Mouse (Mus musculus) heart, embryonic 16.5 days (tissue): ENCODE results near the gene Ank3. TPM values are rescaled to one million over a fixed set of nuclear protein-coding genes. Genes with fewer than 3 reads are reported as not detected.

Experiments
- ATAC-seq: fragments of 200-750 bp; cut with Nextera tagmentation; replicated peaks from 2 replicates; pipeline ENCODE4 v1.8.0; 2017; ENCODE audit warnings: moderate number of reproducible peaks; ENCODE audit not compliant: insufficient read depth, low FRiP score; ENCODE audit errors: extremely low read depth
- H3K27ac ChIP-seq: fragments of 300-500 bp; sonication (generic); 2 replicates; pipeline ENCODE4 v1.5.1; 2014; ENCODE audit warnings: mild to moderate bottlenecking, low read length, control low read depth, moderate library complexity
- H3K27me3 ChIP-seq: fragments of 300-500 bp; sonication (generic); 2 replicates; pipeline ENCODE4 v1.6.1; 2014; ENCODE audit warnings: low read length, mixed read lengths; ENCODE audit not compliant: control insufficient read depth, insufficient read depth
- H3K36me3 ChIP-seq: fragments of 300-500 bp; sonication (generic); 2 replicates; pipeline ENCODE4 v1.6.1; 2014; ENCODE audit not compliant: control insufficient read depth, insufficient read depth
- H3K4me1 ChIP-seq: fragments of 300-500 bp; sonication (generic); 2 replicates; pipeline ENCODE4 v1.6.1; 2014; ENCODE audit warnings: low read length, mixed read lengths; ENCODE audit not compliant: control insufficient read depth, insufficient read depth
- H3K4me2 ChIP-seq: fragments of 300-500 bp; sonication (generic); 2 replicates; pipeline ENCODE4 v1.6.1; 2014; ENCODE audit warnings: low read depth, mild to moderate bottlenecking, control low read depth, low read length
- H3K4me3 ChIP-seq: fragments of 300-500 bp; sonication (generic); 2 replicates; pipeline ENCODE4 v1.5.1; 2014; ENCODE audit warnings: mild to moderate bottlenecking, control low read depth, low read length
- H3K9ac ChIP-seq: fragments of 300-500 bp; sonication (generic); 2 replicates; pipeline ENCODE4 v1.6.1; 2014; ENCODE audit warnings: low read length, control low read depth
- H3K9me3 ChIP-seq: fragments of 300-500 bp; sonication (generic); replicated peaks from 2 replicates; pipeline ENCODE4 v1.6.1; 2016; ENCODE audit warnings: low read length; ENCODE audit not compliant: control insufficient read depth
- WGBS: fragments of 180-500 bp; shearing (Covaris S2); extraction: QIAGEN DNeasy Blood & Tissue Kit; methylation state at CpG from one replicate; pipeline ENCODE4 v1.1.7; 2014; 5-methylcytosine and 5-hydroxymethylcytosine counted together
- polyA plus RNA-seq: library from polyadenylated mRNA; unstranded; fragments of >200 nt; fragmentation: Nextera tagmentation; extraction: Ambion mirVana; gene quantifications from 2 replicates; pipeline ENCODE4 v1.2.1, GENCODE M21; 2015

Ank3 gene
- polyA plus RNA-seq, 1 experiment from 2014 or later = 33.2 TPM

GRCm38 (mm10) chr10:70022596-70022995 is 624.0 kb downstream of the Ank3 start:
- no peak for ATAC-seq
- Histone ChIP-seq H3K27me3 (no peaks in the 10 kb centered on the region), H3K4me1 (no peaks in the 10 kb centered on the region), H3K36me3 (peaks cover 4% of the 10 kb centered on the region; the same call in 1 of the 2 replicates), H3K27ac (no peak overlapping the region), H3K4me2 (no peak overlapping the region), H3K4me3 (no peak overlapping the region), H3K9me3 (no peaks in the 10 kb centered on the region), H3K9ac (no peak overlapping the region)
- WGBS = 36% methylated on average over 5 of the region's 5 CpGs

DNA sequence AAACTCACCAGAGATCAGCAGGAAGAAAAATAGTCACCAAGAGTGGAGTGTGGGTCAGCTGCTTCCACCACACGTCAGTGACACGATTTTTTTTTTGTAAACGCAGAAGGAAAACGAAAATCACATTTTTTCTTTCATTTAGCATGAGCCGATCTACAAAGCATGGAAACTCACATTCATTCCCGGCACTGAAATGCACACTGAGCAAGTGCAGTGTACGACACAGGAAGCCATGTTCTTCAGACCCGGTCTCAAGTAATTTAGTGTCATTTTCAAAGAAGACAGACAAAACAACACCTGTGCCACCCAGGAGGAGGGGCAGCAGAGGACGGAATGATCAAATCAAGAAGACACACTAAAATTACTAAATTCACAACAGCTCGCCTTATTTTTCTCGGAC is 625.3 kb downstream of the Ank3 start:
- ATAC-seq = no peak
- 86% methylated on average over 11 of the region's 11 CpGs for WGBS
- no peak overlapping the region for H3K9ac ChIP-seq
- no peak overlapping the region for H3K4me3 ChIP-seq
- H3K27me3 ChIP-seq = no peaks in the 10 kb centered on the region
- H3K27ac ChIP-seq = no peak overlapping the region
- H3K9me3 ChIP-seq = no peaks in the 10 kb centered on the region
- peaks cover 4% of the 10 kb centered on the region; the same call in 1 of the 2 replicates for H3K36me3 ChIP-seq
- H3K4me1 ChIP-seq = no peaks in the 10 kb centered on the region
- H3K4me2 ChIP-seq = no peak overlapping the region

- no peaks in the 10 kb centered on the region for H3K9me3 ChIP-seq
- H3K4me1 ChIP-seq = no peaks in the 10 kb centered on the region
- H3K27me3 ChIP-seq = no peaks in the 10 kb centered on the region
- no peak overlapping the region for H3K4me2 ChIP-seq
- WGBS = 74% methylated on average over 8 of the region's 8 CpGs
- H3K9ac ChIP-seq = no peak overlapping the region
- H3K36me3 ChIP-seq = no peaks in the 10 kb centered on the region; the same call in 1 of the 2 replicates
- no peak for ATAC-seq
- H3K27ac ChIP-seq = no peak overlapping the region
- H3K4me3 ChIP-seq = no peak overlapping the region
These were observed 633.4 kb downstream of the Ank3 start for GRCm38 (mm10) chr10:70031942-70032341.

DNA sequence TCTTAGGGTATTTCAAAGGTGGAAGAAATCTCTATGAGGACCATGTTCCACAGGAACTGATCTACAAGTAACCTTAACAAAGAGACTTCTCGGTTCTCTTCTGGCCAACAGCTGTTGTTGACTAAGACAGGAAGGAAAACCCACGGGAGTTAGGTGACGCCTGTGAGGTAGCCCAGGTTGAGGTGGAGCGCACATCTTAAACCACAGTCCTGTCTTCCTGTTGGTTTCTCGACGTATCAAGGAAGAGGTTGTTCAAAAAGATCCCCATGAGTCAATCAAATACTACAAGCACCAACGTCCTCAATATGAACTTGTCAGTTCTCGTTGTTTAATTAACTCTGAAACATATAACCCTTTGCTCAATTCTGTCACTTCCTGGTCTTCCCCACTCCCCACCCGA is 634.4 kb downstream of the Ank3 start:
- no peak for ATAC-seq
- Histone ChIP-seq H3K4me3 (no peak overlapping the region), H3K9me3 (no peaks in the 10 kb centered on the region), H3K4me1 (no peaks in the 10 kb centered on the region), H3K27ac (no peak overlapping the region), H3K4me2 (no peak overlapping the region), H3K9ac (no peak overlapping the region), H3K36me3 (no peaks in the 10 kb centered on the region), H3K27me3 (no peaks in the 10 kb centered on the region)
- 85% methylated on average over 9 of the region's 9 CpGs for WGBS

- Histone ChIP-seq H3K27ac (no peak overlapping the region), H3K9ac (no peak overlapping the region), H3K4me3 (no peak overlapping the region), H3K4me2 (no peak overlapping the region), H3K4me1 (no peaks in the 10 kb centered on the region), H3K9me3 (no peaks in the 10 kb centered on the region), H3K27me3 (no peaks in the 10 kb centered on the region), H3K36me3 (no peaks in the 10 kb centered on the region)
- ATAC-seq = no peak
- whole genome bisulfite sequencing = 71% methylated on average over 3 of the region's 3 CpGs
These were observed 635.3 kb downstream of the Ank3 start for GRCm38 (mm10) chr10:70033856-70034255.

- Histone ChIP-seq H3K4me1 (no peaks in the 10 kb centered on the region), H3K36me3 (no peaks in the 10 kb centered on the region), H3K9me3 (no peaks in the 10 kb centered on the region), H3K4me3 (no peak overlapping the region), H3K27me3 (no peaks in the 10 kb centered on the region), H3K4me2 (no peak overlapping the region), H3K27ac (no peak overlapping the region), H3K9ac (no peak overlapping the region)
- ATAC-seq = peak; percentile 37; the same call in 1 of the 2 replicates
- WGBS = 64% methylated on average over 17 of the region's 17 CpGs
These were observed 641.3 kb downstream of the Ank3 start for GRCm38 (mm10) chr10:70039871-70040291.

DNA sequence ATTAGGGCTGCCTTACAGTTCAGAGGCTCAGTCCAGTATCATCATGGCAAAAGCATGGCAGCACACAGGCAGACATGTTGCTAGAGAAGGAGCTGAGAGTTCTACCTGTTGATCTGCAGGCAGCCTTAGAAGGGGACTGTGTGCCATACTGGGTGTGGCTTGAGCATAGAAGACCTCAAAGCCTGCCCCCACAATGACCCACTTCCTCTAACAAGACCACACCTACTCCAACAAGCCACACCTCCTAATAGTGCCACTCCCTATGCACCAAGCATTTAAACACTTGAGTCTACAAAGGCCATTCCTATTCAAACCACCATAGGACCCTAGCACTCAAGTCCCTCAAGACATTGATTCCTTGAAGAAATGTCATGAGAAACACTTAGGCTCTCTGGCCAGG is 643.0 kb downstream of the Ank3 start:
- no peak for ATAC-seq
- H3K27ac ChIP-seq = no peak overlapping the region
- H3K27me3 ChIP-seq = no peaks in the 10 kb centered on the region

DNA sequence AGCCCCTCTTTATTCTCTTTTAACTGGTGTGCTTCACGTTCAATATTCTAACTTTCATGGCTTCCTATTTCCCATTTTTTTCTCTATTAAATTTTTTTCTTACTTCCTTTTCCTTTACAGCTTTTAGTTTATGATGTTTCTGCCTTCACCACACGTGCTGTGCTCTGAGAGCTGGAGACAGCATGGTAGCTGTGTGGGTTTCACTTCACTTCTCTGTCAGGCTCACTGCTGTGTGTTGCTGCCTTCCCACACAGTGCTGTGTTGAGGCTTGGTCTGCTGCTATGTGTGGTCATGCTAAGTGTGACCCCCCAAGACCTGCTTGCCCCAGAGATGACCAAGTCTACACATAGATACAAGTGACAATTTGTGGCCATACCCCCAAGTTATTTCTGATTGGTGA is 647.1 kb downstream of the Ank3 start:
- H3K27me3 ChIP-seq = no peaks in the 10 kb centered on the region
- H3K4me3 ChIP-seq = no peak overlapping the region
- no peak overlapping the region for H3K27ac ChIP-seq
- WGBS = 76% methylated on average over 2 of the region's 2 CpGs
- no peak for ATAC-seq
- no peak overlapping the region for H3K9ac ChIP-seq
- H3K36me3 ChIP-seq = no peaks in the 10 kb centered on the region
- H3K4me2 ChIP-seq = no peak overlapping the region
- H3K4me1 ChIP-seq = no peaks in the 10 kb centered on the region
- no peaks in the 10 kb centered on the region for H3K9me3 ChIP-seq

More for the DNA sequence above, 643.0 kb downstream of the Ank3 start:
- no peaks in the 10 kb centered on the region for H3K9me3 ChIP-seq
- H3K36me3 ChIP-seq = no peaks in the 10 kb centered on the region
- H3K9ac ChIP-seq = no peak overlapping the region
- no peak overlapping the region for H3K4me2 ChIP-seq
- H3K4me3 ChIP-seq = no peak overlapping the region
- H3K4me1 ChIP-seq = no peaks in the 10 kb centered on the region

DNA sequence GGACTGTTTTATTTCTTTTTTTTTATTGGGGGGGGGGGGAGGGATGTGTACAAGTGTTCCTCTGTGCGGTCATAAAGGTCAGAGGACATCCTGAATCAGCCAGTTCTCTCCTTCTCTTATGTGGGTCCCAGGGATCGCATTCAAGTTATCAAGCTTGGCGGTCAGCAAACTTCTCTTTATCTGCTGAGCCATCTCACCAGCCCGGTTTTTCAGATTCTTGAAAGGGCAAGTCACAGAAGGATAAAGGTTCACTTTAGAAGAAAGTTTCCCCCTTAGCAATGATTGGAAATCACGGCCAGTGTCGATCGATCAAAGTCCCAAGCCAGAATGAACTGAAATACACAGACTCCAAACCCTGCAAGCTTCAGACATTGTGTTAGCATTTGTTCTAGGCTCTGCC is 651.2 kb downstream of the Ank3 start:
- Histone ChIP-seq H3K27me3 (no peaks in the 10 kb centered on the region), H3K36me3 (no peaks in the 10 kb centered on the region), H3K9me3 (no peaks in the 10 kb centered on the region; the same call in 1 of the 2 replicates), H3K27ac (no peak overlapping the region), H3K9ac (no peak overlapping the region), H3K4me2 (no peak overlapping the region), H3K4me3 (no peak overlapping the region), H3K4me1 (no peaks in the 10 kb centered on the region)
- WGBS = 76% methylated on average over 7 of the region's 7 CpGs
- ATAC-seq = no peak

- no peaks in the 10 kb centered on the region for H3K27me3 ChIP-seq
- no peak overlapping the region for H3K4me2 ChIP-seq
- H3K36me3 ChIP-seq = no peaks in the 10 kb centered on the region
- H3K27ac ChIP-seq = no peak overlapping the region
- H3K9ac ChIP-seq = no peak overlapping the region
- no peak for ATAC-seq
- H3K4me3 ChIP-seq = no peak overlapping the region
- WGBS = 96% methylated on average over 2 of the region's 2 CpGs
- H3K9me3 ChIP-seq = no peaks in the 10 kb centered on the region; the same call in 1 of the 2 replicates
- H3K4me1 ChIP-seq = peaks cover 14% of the 10 kb centered on the region
These were observed 656.7 kb downstream of the Ank3 start for GRCm38 (mm10) chr10:70055291-70055690.
